Mouse (Mus musculus) lung, adult 2 months (tissue): ENCODE results near the gene Emc3.

ENCODE experiments used
- CTCF ChIP-seq: fragments of 200-500 bp; IDR thresholded peaks from 2 replicates; pipeline ENCODE4 v1.5.1; 2011; ENCODE audit warnings: mild to moderate bottlenecking, low read length, control low read depth; ENCODE audit not compliant: insufficient read depth
- POLR2A ChIP-seq: fragments of 200-500 bp; IDR thresholded peaks from 2 replicates; pipeline ENCODE4 v1.6.1; 2011; ENCODE audit warnings: low read depth, mild to moderate bottlenecking, control low read depth, low read length, borderline replicate concordance; ENCODE audit errors: extremely low read depth

- no peak for TF ChIP-seq CTCF
- no peak for TF ChIP-seq POLR2A
Measured at GRCm38 (mm10) chr6:113489410-113489809, 42.0 kb downstream of the Emc3 start.
